Mouse (Mus musculus): ENCODE measurements around the gene Adamtsl1.
A peak's percentile ranks its signal among the peaks of the same experiment; 100 is the strongest.

Adamtsl1 gene

DNA sequence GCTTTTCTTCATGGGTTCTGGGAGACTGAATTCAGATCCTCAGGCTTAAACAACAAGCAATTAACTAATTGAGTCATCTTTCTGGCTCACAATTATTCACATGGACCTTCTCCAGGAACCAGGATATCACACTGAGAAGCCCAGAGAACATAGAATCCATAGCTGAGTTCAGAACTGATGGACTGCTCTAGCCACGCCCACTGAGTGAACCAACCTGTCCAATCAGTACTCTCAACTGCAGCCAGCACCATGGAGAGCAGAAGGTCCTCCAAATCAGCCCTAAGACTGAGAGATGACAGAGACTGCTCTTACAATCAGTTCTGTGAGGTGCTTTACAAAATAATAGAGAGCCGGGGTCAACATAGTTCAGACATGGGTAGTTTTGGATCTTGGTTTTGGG lies 276.3 kb downstream of the Adamtsl1 start:
- DNase-seq (ENCODE audit: extremely low read depth, insufficient read length, low spot score), result no peak

DNA sequence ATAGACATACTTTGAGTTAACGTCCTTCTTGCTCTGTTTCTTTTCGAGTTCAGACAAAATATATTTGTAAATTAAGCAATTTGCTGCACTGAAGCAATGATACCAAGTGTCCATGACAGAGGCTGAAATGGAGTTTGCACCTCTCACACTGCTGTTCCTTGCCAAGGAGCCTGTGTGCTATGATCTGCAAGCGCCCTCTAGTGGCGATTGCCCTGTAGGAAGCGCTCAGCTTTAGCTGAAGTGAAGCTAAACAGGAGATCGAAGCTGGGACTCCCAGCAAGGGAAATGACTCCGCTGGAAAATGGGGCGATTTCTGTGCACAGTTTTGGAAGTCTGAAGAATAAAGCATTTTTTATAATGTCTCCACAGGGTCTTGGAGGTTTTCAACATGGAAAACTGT lies 287.8 kb downstream of the Adamtsl1 start:
- DNase-seq (ENCODE audit: extremely low read depth, insufficient read length, low spot score), result peak; percentile 26

DNA sequence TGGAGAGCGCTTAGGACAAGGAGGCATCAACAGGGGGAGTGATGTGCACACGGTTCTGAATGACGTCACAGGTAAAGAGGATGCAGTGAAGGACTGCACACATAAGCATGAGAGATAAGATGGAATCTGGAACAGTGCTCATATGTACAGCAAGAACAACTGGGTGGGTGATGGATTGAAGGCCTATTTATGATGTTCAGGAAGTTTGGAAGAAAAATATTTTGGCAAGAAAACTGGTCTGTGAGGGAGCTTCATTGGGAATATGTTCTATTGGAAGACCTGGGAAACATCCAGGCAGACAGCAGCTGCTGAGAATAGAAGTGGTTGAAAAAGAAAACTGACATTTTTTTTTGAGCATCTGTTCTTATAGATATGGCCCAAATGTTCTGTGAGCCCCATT lies 300.4 kb downstream of the Adamtsl1 start:
- no peak for DNase-seq (ENCODE audit: extremely low read depth, insufficient read length, low spot score)

DNA sequence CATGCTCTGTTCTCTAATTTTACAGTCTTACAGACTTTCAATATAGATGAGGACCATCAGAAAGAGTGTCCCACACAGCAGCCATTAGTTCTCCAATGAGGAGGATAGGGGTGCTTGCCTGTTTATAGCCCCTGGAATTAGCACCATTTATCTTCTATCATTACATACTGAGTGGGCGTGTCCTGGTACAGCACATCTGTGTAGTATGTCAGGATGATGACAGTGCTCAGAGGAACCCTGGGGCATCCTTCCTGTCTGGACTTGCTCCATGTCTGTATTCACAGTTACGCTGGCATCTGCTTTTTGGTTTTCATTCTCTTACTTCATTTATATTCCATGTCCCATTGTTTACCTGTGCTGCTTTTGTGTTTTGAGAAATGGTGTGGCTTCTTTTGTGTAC lies 304.5 kb downstream of the Adamtsl1 start:
- DNase-seq (ENCODE audit: extremely low read depth, insufficient read length, low spot score), result no peak

DNA sequence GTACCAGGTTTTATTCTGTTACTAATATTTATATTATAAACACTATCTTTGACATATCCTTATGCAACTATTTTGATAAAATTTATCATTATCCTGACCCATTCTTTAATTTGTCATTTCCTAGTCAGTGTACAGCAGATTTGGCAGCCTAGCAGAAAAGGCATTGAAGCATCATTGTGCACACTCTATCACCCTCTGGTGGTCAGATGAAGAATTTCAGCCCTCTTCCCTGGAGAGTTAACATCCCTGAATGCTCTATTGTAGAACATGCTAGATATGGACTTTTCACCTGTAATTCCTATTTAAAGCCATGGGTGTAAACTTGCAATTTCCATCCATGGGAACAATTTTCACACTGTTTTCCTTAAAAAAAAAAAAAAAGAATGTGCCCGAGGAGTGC lies 305.2 kb downstream of the Adamtsl1 start:
- DNase-seq (ENCODE audit: extremely low read depth, insufficient read length, low spot score), result no peak

DNA sequence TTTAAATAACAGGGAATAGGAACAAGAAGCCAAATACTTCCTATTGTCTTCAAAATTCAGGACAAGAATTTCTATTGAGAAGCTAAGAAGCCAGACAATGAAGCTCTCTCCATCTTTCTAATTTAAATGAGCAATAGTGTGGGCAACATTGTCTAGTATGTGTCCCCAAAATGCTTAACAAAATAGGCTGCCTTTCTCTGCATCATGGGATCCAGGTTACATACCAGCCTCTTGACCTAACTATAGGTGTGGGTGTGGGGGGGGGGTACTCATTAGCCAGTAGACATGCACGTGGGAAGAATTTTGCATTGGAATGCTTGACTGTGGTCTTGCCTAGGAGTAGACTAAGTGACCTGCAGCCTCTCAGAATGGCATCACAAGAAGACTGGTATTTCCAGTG lies 305.9 kb downstream of the Adamtsl1 start:
- DNase-seq (ENCODE audit: extremely low read depth, insufficient read length, low spot score), result no peak

DNA sequence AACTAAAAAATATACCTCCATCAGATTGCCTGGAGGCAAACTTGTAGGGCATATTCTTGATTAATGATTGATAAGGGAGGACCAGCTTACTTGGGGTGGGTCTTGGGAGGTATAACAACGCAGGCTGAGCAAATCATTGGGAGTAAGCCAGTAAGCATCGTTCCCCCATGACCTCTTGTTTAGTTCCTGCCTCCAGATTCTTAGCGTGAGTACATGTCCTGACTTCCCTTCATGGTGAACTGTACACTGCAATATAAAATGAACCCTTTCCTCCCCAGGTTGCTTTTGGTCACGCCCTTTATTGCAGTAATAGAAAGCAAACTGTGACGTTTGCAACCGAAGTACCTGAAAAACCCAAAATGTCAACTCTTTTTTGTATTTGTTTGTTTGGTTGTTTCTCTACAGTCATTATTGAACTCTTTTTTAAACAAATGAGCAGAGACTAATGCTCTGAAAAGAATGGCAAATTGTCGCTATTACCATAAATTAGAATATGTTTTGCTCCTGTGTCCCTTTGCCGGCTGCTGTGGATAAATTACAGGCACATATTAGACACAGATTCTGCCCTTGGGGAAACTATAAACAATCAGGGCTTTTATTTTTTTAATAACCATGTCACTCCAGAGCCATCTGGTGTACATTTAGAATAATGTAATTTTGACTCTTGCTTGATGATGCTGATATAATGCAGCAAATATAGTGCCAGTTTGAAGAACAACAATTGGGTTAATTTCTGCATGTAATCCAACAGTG lies 310.2 kb downstream of the Adamtsl1 start:
- DNase-seq (ENCODE audit: extremely low read depth, insufficient read length, low spot score), result no peak

- DNase-seq (ENCODE audit: extremely low read depth, insufficient read length, low spot score), result no peak
Measured at GRCm38 (mm10) chr4:85824705-85825085, 310.7 kb downstream of the Adamtsl1 start.

GRCm38 (mm10) chr4:85837058-85837457 lies 323.1 kb downstream of the Adamtsl1 start:
- no peak for DNase-seq (ENCODE audit: extremely low read depth, insufficient read length, low spot score)

DNA sequence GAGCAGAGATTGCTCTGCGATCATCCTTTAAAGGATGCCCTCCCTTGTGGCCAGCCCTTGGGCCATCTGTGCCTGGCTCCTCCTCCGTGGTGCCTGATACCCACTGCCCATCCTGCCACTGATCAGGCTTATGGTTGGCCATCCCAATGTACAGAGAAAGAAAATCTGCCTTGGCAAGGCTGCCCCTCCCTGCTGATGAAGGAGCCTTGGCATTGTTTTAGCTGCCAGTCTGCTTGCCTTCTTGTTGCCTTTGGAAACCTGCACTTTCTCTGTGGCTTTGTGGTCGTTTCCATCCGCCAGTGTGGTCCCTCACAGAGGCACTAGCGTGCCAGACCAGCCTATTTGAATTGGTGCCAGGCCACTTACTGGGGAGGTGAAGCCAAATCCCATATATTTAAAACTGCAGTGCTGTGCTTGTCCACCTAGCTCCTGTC lies 323.6 kb downstream of the Adamtsl1 start:
- peak; percentile 38 for DNase-seq (ENCODE audit: extremely low read depth, insufficient read length, low spot score)

- DNase-seq (ENCODE audit: extremely low read depth, insufficient read length, low spot score), result no peak
Measured at GRCm38 (mm10) chr4:85838031-85838430, 324.1 kb downstream of the Adamtsl1 start.

GRCm38 (mm10) chr4:85842113-85842512 lies 328.1 kb downstream of the Adamtsl1 start:
- no peak for DNase-seq (ENCODE audit: extremely low read depth, insufficient read length, low spot score)

- DNase-seq (ENCODE audit: extremely low read depth, insufficient read length, low spot score), result no peak
Measured at GRCm38 (mm10) chr4:85844381-85844780, 330.4 kb downstream of the Adamtsl1 start.

- DNase-seq (ENCODE audit: extremely low read depth, insufficient read length, low spot score), result no peak
Measured at GRCm38 (mm10) chr4:85845931-85846330, 332.0 kb downstream of the Adamtsl1 start.

DNA sequence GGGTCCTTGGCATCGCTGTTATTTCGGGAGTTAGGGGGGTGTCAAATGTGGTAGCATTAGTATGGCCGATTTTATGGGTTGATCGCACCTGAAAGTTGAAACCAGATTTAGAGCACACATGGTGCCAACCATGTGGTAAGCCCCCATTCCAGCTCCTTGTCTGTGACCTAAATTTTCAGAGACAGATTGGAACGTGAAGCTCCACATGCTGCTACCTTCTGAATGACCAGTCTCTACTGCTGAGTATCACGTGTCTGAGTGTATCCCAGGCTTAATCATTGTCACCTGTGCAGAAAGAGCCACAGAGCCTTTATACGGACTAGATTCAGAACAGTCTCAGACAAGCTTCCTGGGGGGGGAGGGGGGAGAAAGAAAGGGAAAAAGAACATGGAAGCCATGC lies 339.4 kb downstream of the Adamtsl1 start:
- DNase-seq (ENCODE audit: extremely low read depth, insufficient read length, low spot score), result no peak

- no peak for DNase-seq (ENCODE audit: extremely low read depth, insufficient read length, low spot score)
Measured at GRCm38 (mm10) chr4:85854507-85854906, 340.5 kb downstream of the Adamtsl1 start.

DNA sequence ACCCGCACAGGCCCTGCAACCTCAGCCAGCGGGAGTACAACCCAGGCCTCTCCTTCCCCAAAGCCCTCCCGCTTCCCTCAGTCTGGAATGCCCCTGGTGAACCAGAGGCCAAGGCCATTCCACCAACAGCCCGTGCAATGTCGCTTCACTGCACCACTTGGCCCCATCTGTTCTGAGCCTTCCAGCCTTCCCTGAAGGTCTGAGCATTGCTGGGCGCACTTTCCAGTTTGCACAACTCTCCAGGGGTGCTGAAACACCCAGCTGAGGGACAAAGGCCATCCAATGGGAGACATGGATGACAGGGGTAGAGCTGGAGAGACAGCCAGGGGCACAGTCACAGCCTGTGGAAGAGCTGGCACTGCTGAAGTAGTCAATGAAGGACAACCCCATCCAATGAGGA lies 365.4 kb downstream of the Adamtsl1 start:
- no peak for DNase-seq (ENCODE audit: extremely low read depth, insufficient read length, low spot score)

DNA sequence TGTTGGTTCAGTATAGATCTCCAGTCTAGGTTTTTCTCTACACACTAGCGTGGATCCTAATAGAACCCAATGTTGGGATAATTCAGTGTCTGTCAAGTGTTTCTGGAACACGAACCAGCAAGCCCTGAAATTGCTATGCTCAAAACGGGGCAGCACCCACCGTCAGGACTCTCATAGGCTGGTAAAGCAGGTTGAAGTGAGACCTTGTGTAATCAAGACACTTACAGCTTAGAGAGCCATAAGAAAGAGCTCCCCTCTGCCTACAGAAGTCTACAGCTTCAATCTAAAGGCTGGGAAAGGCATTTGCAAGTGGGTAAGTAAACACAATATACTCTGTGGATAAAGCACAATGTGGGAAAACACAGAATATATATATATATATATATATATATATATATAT lies 367.3 kb downstream of the Adamtsl1 start:
- DNase-seq (ENCODE audit: extremely low read depth, insufficient read length, low spot score), result no peak

- DNase-seq (ENCODE audit: extremely low read depth, insufficient read length, low spot score), result no peak
Measured at GRCm38 (mm10) chr4:85884031-85884430, 370.1 kb downstream of the Adamtsl1 start.

- no peak for DNase-seq (ENCODE audit: extremely low read depth, insufficient read length, low spot score)
Measured at GRCm38 (mm10) chr4:85889877-85890598, 376.1 kb downstream of the Adamtsl1 start.

- DNase-seq (ENCODE audit: extremely low read depth, insufficient read length, low spot score), result no peak
Measured at GRCm38 (mm10) chr4:85901316-85901715, 387.3 kb downstream of the Adamtsl1 start.

DNA sequence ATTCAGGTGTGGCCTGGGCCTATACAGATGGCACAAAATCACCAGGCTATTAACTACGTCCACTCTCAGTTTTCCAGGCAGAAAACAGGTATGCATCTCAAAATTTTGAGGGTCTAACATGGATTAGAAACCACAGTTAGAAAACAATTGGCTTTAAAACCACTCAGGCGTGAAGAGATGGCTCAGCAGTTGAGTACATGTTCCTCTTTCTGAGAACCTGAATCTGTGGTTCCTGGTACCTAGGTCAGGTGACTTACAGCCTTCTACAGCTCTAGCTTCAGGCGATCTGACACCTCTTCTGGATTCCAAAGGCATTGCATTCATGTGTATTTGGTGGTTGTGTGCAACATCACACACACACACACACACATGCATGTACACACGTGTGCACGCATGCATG lies 390.2 kb downstream of the Adamtsl1 start:
- DNase-seq (ENCODE audit: extremely low read depth, insufficient read length, low spot score), result no peak

All from 3134 (cell line).